Mouse (Mus musculus): ENCODE data around the gene Tmem233.

GRCm38 (mm10) chr5:116069618-116070017, 13.4 kb downstream of the Tmem233 start:
- no peak for TF ChIP-seq POLR2A (IDR thresholded peaks at IDR 0.05; ENCODE audit: insufficient read depth, low read length)
- TF ChIP-seq CTCF (IDR thresholded peaks at IDR 0.05; ENCODE audit: low read depth, low read length) = no peak
- TF ChIP-seq EP300 (IDR thresholded peaks at IDR 0.05; ENCODE audit: insufficient read depth, low read depth, low read length) = no peak

Measured in ES-Bruce4 (cell line).